Mouse (Mus musculus) myocyte (in vitro differentiated cells): ENCODE measurements around the gene Fndc9.

Experiments
- CEBPB ChIP-seq: IDR thresholded peaks from 2 replicates; pipeline ENCODE4 v1.6.1; 2011; ENCODE audit warnings: mild to moderate bottlenecking, moderate library complexity; ENCODE audit not compliant: poor library complexity, insufficient read depth, severe bottlenecking
- E2F4 ChIP-seq: IDR thresholded peaks from one replicate; pipeline ENCODE4 v1.6.1; 2011; ENCODE audit warnings: mild to moderate bottlenecking, control low read depth, moderate library complexity; ENCODE audit not compliant: insufficient read depth
- MYOD1 ChIP-seq, 3 experiments: IDR thresholded peaks; one replicate each; pipeline ENCODE4 v1.6.1; 2011; ENCODE audit warnings: control low read depth in 2 of 3, low read depth in 2 of 3, mild to moderate bottlenecking in 2 of 3, moderate library complexity in 1 of 3; ENCODE audit not compliant: insufficient read length in 2 of 3, control insufficient read depth in 1 of 3
- MYOG ChIP-seq, 3 experiments: IDR thresholded peaks; one replicate each; pipeline ENCODE4 v1.6.1; 2011; ENCODE audit warnings: control low read depth in 2 of 3, low read depth in 2 of 3, mild to moderate bottlenecking in 2 of 3; ENCODE audit not compliant: insufficient read length in 2 of 3, control insufficient read depth in 1 of 3, insufficient read depth in 1 of 3
- POLR2A ChIP-seq: IDR thresholded peaks from one replicate; pipeline ENCODE4 v1.6.1; 2011; ENCODE audit warnings: low read depth, mild to moderate bottlenecking, control low read depth, moderate library complexity; ENCODE audit not compliant: insufficient read length
- USF1 ChIP-seq: IDR thresholded peaks from one replicate; pipeline ENCODE4 v1.6.1; 2011; ENCODE audit warnings: low read depth, mild to moderate bottlenecking, control low read depth, moderate library complexity

DNA sequence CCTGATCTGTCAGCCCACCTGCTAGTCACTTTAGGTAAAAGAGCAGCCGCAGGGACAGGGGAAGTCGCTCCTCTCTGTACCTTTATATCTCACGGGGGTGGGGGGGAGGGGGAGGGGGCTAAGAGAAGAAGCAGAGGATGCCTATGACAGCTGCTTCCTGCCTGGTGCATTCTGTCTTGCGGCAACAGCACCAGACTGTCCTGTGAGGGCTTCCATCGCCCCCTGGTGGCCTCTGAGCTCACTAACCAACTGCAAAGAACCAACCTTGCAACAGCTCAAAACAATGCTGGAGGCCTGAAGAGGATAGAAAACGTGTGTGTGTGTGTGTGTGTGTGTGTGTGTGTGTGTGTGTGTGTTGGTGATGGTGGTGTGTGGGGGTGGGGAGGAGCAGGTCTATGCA lies 40.0 kb downstream of the Fndc9 start:
- TF ChIP-seq POLR2A: no peak
- no peak for TF ChIP-seq USF1
- peak in 2 of 3 experiments; percentile 33 to 76 for TF ChIP-seq MYOD1 (IDR thresholded peaks at IDR 0.05; ENCODE audit: control insufficient read depth in 1 of 3, insufficient read length in 2 of 3, low read depth in 2 of 3)
- no peak for TF ChIP-seq CEBPB
- TF ChIP-seq E2F4: no peak
- peak in 2 of 3 experiments; percentile 5 to 45 for TF ChIP-seq MYOG (IDR thresholded peaks at IDR 0.05; ENCODE audit: control insufficient read depth in 1 of 3, insufficient read depth in 1 of 3, insufficient read length in 2 of 3, low read depth in 2 of 3)
